In genomic region chr14:21136906-21137305, GRCm38 (mm10) we compare ENCODE assay signal across 8 mouse cellular contexts.
A peak's percentile ranks its signal among the peaks of the same experiment; 100 is the strongest.
DNase-seq lines count a peak whose midpoint lies in the region; ATAC-seq lines count a peak whose summit lies in the region.

No protein-coding gene starts in this region.

- DNase-seq in ovary, adult 18-20 months (ENCODE audit: low spot score), result peak; percentile 15
- DNase-seq in ovary, postnatal 36 days (ENCODE audit: low spot score), result no peak
- DNase-seq in adrenal gland, postnatal 10 days, result peak; percentile 68
- DNase-seq in embryo, embryonic 10.5 days (ENCODE audit: low spot score), result peak; percentile 88
- DNase-seq in layer of hippocampus, postnatal 14 days (ENCODE audit: low spot score in 2 of 2), result peak; percentile 43 to 85
- DNase-seq in splenic B cell, adult 2 months (ENCODE audit: low read depth, low spot score), result peak; percentile 81

- no peaks in the 10 kb centered on the region for H3K27me3 ChIP-seq in splenic B cell, adult 2 months (ENCODE audit: control insufficient read depth, insufficient read depth, low read length, poor library complexity, severe bottlenecking)

- peak; percentile 82 for ATAC-seq in granulocyte monocyte progenitor cell, adult 5-6 weeks (replicated peaks; ENCODE audit: poor library complexity, severe bottlenecking)
- ATAC-seq in megakaryocyte-erythroid progenitor cell, adult 5-6 weeks (replicated peaks; ENCODE audit: low FRiP score, low TSS enrichment, poor library complexity, severe bottlenecking), result peak; percentile 77

- H3K36me3 ChIP-seq in splenic B cell, adult 2 months (ENCODE audit: control insufficient read depth, insufficient read depth, low read length, poor library complexity, severe bottlenecking), result no peaks in the 10 kb centered on the region
